Mouse (Mus musculus) spleen, postnatal 14 days (tissue): ENCODE data around the gene Elmo2.

Experiments
- DNase-seq, 2 experiments: peaks; one replicate each; pipeline ENCODE4 v3.0.0; 2021 to 2022; ENCODE audit warnings: low spot score in 2 of 2

Elmo2 gene

GRCm38 (mm10) chr2:165323928-165324327 is 2.4 kb downstream of the Elmo2 start:
- DNase-seq = no peak

- DNase-seq = no peak
These were observed 2.8 kb downstream of the Elmo2 start for GRCm38 (mm10) chr2:165323484-165323883.

GRCm38 (mm10) chr2:165321981-165322735 is 4.1 kb downstream of the Elmo2 start:
- DNase-seq = no peak

- DNase-seq = no peak
These were observed 4.8 kb downstream of the Elmo2 start for GRCm38 (mm10) chr2:165321381-165321888.

GRCm38 (mm10) chr2:165320531-165321150 is 5.6 kb downstream of the Elmo2 start:
- DNase-seq = no peak

GRCm38 (mm10) chr2:165319503-165319902 is 6.8 kb downstream of the Elmo2 start:
- no peak for DNase-seq

GRCm38 (mm10) chr2:165318941-165319340 is 7.3 kb downstream of the Elmo2 start:
- no peak for DNase-seq

GRCm38 (mm10) chr2:165317621-165318263 is 8.5 kb downstream of the Elmo2 start:
- DNase-seq = no peak

- DNase-seq = no peak
These were observed 9.3 kb downstream of the Elmo2 start for GRCm38 (mm10) chr2:165316837-165317473.

- DNase-seq = no peak
These were observed 10.1 kb downstream of the Elmo2 start for GRCm38 (mm10) chr2:165316204-165316603.

- DNase-seq = no peak
These were observed 12.1 kb downstream of the Elmo2 start for GRCm38 (mm10) chr2:165314197-165314596.

- DNase-seq = no peak
These were observed 13.9 kb downstream of the Elmo2 start for GRCm38 (mm10) chr2:165312381-165312780.

GRCm38 (mm10) chr2:165311577-165311976 is 14.7 kb downstream of the Elmo2 start:
- DNase-seq = no peak

GRCm38 (mm10) chr2:165310818-165311425 is 15.4 kb downstream of the Elmo2 start:
- no peak for DNase-seq

GRCm38 (mm10) chr2:165307801-165308200 is 18.5 kb downstream of the Elmo2 start:
- no peak for DNase-seq

- DNase-seq = no peak
These were observed 20.8 kb downstream of the Elmo2 start for GRCm38 (mm10) chr2:165305438-165305837.

- no peak for DNase-seq
These were observed 21.5 kb downstream of the Elmo2 start for GRCm38 (mm10) chr2:165304819-165305218.

- no peak for DNase-seq
These were observed 22.8 kb downstream of the Elmo2 start for GRCm38 (mm10) chr2:165303354-165304012.

- DNase-seq = no peak
These were observed 24.9 kb downstream of the Elmo2 start for GRCm38 (mm10) chr2:165301409-165301808.

GRCm38 (mm10) chr2:165300885-165301284 is 25.4 kb downstream of the Elmo2 start:
- no peak for DNase-seq

GRCm38 (mm10) chr2:165300424-165300823 is 25.9 kb downstream of the Elmo2 start:
- DNase-seq = no peak
